Mouse (Mus musculus) common myeloid progenitor, adult 5-6 weeks (primary cell): ENCODE data around the gene Dgcr8. TPM values are rescaled to one million over a fixed set of nuclear protein-coding genes. Genes with fewer than 3 reads are reported as not detected.

Experiments
- ATAC-seq: replicated peaks from 2 replicates; pipeline ENCODE4 v1.8.0; 2016; ENCODE audit warnings: low read depth, mild to moderate bottlenecking, moderate TSS enrichment, inconsistent platforms; ENCODE audit not compliant: poor library complexity, severe bottlenecking
- total RNA-seq: library from RNA; stranded (forward); fragments of 200-1000, 187-1606 nt; gene quantifications from 2 replicates; pipeline ENCODE4 v1.2.3, GENCODE M21; 2017

Dgcr8 gene
- total RNA-seq, 1 experiment from 2014 or later = 60.6 TPM

DNA sequence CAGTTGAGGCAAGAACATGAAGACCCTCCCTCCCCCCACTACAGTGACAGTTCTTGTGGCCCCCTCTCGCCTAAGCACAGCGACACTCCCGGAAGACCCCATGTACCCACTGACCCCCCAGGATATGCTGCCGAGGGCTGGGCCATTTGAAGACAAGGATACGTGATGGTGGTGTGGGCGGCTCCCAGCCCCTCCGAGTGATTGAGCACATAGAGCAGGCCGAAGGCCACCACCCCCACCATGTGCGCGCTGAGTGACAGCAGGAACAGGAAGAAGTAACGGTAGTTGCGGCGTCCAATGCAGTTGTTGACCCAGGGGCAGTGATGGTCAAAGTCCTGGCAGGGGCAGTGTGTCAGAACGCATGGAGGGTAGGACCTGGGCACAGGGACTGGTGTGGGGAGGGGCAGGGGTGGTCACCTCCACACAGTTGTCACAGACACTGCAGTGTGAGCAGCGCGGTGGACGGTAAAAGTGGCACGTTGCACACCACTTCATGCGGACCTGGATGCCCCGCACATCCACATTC, 61.1 kb downstream of the Dgcr8 start:
- no peak for ATAC-seq

DNA sequence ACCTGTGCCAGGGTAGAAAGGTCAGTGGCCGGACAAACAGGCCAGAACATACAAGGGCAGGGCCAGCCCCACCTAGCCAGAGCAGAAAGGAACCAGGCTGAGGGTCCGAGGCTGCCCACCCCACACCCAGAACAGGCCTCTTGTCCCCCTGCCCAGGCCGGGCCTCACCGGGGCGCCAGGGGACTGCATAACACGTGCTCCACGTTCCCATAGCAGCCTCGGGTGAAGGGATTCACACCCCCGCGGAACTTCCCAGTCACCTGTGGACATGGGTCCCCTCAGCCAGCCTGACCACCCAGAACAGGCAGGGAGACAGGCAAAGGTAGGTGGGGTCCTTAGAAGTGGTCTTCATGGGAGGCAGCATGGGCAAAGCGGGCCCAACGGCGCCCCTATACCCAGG, 61.9 kb downstream of the Dgcr8 start:
- no peak for ATAC-seq

DNA sequence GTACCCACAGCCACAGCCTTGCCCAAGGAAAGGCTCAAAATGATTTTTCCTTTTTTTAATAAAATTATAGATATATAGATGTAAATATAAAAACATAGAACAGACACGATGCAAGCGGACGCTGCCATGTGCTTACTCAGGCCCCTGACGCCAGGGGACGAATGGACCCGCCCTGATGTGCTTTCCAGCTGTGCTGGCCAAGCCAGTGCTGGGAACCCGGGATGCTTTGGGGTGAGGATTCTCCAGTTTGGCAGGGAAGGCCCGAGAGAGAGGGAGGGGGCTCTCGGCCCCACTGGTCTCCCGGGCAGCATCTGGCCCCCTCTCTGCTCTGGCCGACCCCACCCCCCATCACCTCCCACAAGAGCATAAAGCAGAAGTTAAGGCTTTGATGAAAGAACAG, 66.9 kb downstream of the Dgcr8 start:
- no peak for ATAC-seq

DNA sequence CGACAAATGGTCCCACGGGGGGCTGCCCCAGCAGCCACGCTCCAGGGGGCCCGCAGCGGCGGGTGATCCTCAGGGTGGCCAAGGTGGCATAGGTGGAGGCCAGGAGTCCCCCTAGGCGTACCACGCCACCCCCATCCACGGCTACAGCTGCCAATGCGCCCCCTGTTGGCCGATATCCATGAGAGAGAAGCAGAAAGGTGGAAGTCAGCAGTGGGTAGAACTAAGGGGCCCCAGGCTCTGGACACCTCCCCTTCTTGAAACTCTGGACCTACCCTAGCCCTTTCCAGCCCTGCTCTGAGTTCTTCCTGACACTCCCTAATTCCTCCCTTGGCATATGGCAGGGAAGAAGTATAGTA, 67.5 kb downstream of the Dgcr8 start:
- no peak for ATAC-seq

DNA sequence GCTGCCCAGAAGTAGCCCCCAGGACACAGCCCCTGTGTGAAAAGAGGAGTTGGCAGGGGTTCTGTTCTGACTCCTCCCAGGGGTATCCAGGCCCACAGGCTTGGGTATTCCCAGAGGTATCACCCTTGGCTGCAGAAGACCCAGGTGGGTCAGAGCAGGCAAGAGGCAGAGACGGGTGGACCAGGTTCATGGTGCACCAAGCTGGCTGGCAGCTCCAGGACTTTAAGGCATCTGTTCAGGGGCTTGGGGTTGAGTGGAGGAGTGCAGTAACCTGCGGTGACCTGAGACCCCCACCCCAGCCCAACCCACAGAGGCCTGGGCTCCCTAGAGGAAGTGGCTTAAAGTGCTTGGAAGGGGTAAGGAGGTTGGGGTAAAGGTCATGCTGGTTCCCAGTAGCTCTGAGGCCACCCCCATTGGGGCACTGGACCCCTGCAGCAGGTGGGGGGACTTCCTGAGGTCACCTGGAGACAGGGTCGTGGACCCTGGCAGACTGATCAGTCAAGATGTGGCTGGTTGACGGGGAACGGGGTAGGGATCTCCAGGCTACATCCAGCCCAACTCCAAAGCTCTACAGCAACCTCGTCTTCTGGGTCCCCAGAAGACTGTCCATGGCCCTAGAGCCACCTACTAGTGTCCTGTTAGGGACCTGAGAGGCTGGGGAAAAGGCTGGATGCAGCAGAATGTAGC, 68.0 kb downstream of the Dgcr8 start:
- ATAC-seq = no peak

DNA sequence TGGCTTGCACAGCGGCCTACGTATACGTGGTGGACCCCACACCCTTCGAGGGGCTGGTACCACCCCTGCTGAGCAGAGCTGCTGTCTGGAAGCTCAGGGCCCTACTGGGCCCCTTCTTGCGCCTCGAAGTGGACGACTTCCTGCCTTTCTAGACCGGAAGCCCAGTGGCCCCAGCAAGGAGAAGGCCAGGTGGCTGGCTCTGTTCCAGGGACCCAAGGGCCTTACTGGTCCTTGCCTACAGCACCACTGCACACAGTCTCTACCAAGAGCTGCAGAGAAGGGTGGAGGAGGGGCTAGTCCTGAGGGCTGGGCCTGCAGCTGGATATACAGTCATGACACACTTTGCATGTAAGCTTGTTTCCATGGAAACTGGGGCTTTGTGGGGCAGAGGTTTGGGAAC, 69.0 kb downstream of the Dgcr8 start:
- peak; percentile 55 for ATAC-seq

DNA sequence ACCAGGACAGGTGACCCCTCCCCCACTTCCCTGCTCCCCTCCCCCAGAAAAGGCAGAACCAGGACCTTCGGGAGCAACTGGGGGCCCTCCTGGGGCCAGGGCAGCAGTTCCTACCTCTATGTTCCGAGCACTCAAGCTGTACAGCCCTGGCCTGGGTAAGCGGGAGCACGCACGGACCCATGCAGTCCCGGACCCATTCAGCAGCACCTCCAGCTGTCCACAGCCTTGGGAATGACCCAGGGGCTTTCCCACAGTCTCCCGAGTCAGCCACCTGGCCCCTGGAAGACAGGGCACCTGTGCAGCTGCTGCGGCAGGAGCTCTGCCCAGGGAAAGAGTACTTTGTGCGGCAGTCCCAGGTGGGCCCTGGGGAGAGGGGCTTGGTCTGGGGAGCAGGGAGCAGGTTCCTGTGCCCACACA, 70.5 kb downstream of the Dgcr8 start:
- ATAC-seq = no peak

DNA sequence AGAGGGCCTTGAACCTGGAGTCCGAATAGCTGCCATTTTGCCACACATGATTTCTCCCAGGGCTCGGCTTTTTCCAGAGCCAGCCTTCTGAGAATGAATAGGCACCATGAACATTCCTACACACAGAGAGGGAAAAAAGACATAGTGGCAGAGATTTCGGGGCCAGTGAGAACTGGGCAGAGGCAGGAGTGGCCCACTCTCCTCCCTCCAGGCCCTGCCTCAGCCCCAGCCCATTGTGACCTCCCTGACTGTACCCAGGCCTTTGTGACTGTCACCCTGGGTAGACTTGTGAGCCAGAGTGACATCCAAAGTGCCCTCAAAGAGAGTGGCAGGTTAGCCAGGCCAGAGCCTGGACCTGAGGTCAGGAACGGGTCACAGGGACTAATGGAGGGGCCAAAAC, 71.5 kb downstream of the Dgcr8 start, which contains the start of gene Ccdc188:
Gene Ccdc188, plus strand, starts transcription at position 301 of the 400 bp plus-strand sequence.
- ATAC-seq = no peak

DNA sequence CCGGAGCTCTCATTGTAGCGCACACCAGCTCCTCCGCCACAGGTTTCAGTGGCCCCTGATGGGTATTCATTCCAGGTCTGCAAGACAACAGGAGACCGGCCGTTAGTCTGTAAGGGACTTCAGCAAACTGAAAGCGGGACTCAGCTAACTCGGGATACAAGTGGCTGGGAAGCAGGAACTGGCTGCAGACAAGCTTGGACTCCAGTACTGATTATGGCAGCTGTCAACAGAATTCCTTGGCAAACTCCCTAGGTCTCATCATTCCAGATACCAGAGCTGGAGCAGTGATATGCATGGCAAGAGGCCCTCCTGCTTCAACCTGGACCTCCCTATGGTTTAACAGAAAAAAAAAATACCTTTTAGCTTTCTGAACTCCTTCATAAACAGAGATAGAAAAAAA, 74.2 kb downstream of the Dgcr8 start:
- ATAC-seq = no peak

DNA sequence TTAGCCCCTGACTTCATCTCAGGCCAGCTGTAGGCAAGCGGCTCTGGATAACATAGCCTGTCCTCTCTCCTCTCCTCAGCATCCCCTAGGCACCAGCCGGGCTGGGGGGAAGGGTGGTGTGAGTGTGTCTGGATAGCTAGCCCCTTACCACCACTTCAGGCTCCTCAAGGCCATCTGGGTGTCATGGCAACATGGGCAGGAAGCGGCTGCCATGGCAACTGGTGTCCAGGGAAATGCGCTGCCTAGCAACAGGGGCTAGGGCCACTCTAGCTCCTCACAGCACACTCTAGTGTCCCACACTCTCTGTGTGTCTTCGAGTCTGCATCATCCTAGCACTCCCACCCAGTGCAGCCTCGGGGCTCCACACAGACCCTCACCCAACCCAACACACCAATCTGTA, 75.4 kb downstream of the Dgcr8 start:
- ATAC-seq = no peak

DNA sequence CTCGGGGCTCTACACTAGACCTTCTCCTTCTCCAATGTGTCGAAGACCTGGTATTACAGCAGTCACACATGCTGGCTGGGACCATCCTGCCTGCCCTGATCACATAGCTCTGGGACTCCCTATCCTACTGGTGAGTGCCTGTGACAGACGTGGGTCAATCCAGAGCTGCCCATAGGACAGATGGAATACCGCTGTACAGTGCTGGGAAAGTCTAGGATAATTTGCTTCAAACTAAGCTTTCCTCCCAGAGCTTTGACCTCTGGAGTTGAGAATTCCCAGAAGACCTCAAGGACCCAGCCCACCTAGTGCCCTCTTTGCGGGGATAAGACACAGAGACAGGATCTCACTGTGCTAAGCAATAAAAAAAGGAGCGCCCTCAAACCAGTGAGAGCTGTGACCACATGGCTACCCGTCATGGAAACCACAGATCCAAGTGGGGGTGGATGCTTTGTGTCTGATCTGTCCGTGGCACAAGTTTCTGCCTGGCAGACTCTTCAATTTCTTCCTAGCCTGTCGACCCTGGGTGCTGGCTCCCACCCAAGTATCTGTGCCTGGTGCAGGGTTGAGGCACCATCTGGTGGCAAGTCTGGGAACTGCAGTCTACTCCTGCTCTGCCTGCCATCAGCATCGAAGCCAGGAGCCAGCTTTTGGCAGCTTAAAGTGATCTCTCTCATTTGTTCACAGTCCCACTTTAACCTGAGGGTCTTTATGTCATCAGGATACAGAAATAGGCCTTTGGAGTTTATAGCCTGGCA, 77.5 kb downstream of the Dgcr8 start:
- peak; percentile 75 for ATAC-seq

DNA sequence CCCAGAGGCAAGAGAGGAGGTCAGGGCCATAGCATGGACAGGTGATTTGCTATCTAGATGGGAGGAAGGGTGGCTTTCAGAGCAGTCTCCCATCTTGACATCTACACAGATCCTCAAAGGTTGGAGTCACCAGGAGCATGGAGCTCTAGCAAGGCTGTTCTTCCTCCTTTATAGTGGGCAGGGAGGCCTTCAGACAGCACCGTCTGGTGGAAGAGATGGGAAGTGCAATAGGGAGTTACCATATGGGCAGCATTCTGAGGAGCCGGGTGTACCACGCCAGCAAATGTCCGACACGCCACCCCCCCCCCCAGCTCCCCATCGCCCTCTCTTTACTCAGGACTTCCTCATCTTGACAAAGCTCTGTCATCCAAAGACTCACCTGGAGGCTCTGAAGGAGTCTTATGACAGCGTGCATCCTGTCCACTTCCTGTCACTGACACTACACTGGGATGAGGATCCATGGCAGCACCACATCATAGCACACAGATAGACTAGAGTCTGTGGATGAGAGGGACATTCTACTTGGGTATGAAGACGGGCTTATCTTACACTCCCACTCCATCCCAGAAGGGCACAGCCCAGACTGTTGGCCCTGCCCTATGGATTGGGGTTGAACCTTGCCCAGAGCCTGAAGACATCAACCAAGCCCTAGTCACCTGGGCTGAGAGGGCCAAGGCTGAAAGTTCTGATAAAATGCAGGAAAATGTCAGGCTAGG, 78.2 kb downstream of the Dgcr8 start:
- ATAC-seq = peak; percentile 66

Other genes starting within 250 kb of the Dgcr8 start
- gene Dgcr6, start 236.4 kb downstream of the Dgcr8 start, total RNA-seq = 17.8 and 20.9 TPM in 2 replicates
- 48.6 and 59.7 TPM in 2 replicates for gene Prodh, start 199.0 kb downstream of the Dgcr8 start, total RNA-seq
- gene Rtn4r, start 161.6 kb downstream of the Dgcr8 start, total RNA-seq = 1.3 and 2.6 TPM in 2 replicates
- not detected in 2 replicates for gene Ccdc188, start 71.4 kb downstream of the Dgcr8 start, total RNA-seq
- gene Zdhhc8, start 54.1 kb downstream of the Dgcr8 start, total RNA-seq = 3.6 and 10.1 TPM in 2 replicates
- 86.6 and 110 TPM in 2 replicates for gene Trmt2a, start 40.6 kb downstream of the Dgcr8 start, total RNA-seq
- gene Ranbp1, start 40.5 kb downstream of the Dgcr8 start, total RNA-seq = 518 and 584 TPM in 2 replicates
- not detected in 2 replicates for gene Gm49776, start 30.9 kb downstream of the Dgcr8 start, total RNA-seq
- 7.9 and 14.9 TPM in 2 replicates for gene Tango2, start 58.9 kb upstream of the Dgcr8 start, total RNA-seq
- gene Arvcf, start 58.9 kb upstream of the Dgcr8 start, total RNA-seq = 24.4 and 28.5 TPM in 2 replicates
- gene Txnrd2, start 137.1 kb upstream of the Dgcr8 start, total RNA-seq = 50.3 and 66.4 TPM in 2 replicates
- gene Comt, start 137.6 kb upstream of the Dgcr8 start, total RNA-seq = 38.2 and 44.2 TPM in 2 replicates
- gene Gnb1l, start 209.5 kb upstream of the Dgcr8 start, total RNA-seq = 4.5 and 5.0 TPM in 2 replicates
- 0.49 and 5.9 TPM in 2 replicates for gene Rtl10, start 209.7 kb upstream of the Dgcr8 start, total RNA-seq